Mouse (Mus musculus) ES-CJ7 (cell line): Measurements from ENCODE around the gene Rps17.
A peak's percentile ranks its signal among the peaks of the same experiment; 100 is the strongest.

Experiments
- DNase-seq: peaks from one replicate; pipeline ENCODE4 v3.0.0; 2011; ENCODE audit warnings: low read depth, low spot score

Rps17 gene

DNA sequence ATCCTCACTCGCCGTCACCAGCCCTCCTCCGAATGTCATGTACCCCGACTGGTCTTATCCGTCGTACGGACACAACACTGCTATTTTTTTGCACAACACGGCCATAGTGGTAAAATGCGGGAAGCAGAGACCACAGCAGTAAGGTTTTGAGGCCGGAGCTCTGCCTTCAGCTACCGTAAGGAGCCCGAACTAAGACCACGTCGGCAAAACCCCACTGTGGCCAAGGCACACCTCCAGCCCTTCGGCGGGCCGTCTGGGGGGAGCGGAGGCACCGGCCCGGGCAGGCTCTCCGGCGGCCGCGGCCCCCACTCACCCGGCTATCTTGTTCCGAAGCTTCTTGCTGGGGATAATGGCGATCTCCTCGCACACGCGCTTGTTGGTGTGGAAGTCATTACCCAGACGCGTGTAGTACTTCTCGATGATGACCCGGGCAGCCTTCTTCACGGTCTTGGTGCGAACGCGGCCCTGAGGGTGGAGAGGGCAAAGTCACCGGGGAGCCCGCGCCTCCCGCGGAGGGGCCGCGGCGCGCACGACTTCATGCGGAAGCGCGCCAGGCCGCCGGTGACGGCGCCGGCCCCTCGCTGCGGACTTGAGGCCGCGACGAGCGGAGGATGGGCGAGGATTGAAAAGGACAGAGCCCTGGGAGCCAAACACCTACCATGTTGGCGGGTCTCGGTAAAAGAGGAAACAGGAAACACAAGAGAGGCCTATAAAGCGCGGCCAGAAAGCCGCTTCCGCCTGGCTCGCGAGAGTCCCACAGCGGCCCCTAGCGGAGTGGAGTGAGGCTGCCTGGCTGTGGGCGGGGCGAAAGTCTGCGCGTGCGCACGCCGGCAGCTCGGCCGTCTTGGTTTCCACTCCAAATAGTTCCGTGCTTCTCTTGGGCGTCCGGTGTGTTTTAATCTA lies at the start of gene Rps17:
Rps17 (minus strand) TSS at position 711 of the 903 bp plus-strand sequence.
- peak; percentile 95 for DNase-seq

DNA sequence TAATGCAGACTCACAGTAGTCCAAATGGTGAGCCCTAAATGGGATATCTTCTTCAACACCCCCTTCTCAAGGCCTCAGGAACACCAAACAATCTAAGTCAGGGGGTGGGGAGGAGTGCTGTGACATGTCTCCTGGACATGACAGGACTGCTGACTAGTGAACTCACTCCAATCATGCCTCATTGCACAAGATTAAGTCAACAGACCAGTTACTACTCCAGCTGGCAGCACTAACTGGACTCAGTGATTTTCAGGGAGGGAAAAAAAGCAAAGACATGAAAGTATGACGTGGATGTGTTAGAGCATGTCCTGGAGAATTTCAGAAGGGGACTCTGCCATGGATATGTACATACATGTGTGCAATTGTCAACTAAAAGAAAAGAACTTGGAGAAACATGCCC lies 34.3 kb upstream of the Rps17 start:
- no peak for DNase-seq

DNA sequence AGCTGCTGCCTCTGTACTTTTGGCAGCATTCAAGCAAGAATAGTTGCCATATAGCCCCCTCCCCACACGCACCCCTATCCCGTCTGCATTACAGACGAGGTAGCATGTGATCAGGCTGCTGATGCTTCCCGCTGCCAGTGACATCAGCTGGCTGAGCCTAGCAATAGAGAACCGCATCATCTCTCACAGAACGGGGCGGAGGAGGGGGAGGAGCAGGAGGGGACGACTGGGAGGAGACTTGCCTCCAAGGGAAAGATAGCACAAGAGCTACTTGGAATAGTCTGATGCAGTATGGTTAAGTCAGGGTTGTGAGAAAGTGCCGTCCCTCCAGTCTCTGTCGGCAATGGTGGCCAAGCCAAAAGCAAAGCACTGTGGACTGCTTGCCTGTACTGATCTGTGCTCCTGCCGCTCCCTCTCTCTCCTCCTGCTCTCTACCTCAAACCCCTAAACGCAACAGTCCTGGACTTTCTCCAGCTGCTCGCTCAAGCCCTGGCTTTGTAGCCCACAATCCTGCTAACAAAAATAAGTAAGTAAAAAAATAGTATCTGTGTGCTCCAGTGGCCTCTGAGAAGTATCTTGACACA lies 27.4 kb upstream of the Rps17 start:
- peak; percentile 24 for DNase-seq

DNA sequence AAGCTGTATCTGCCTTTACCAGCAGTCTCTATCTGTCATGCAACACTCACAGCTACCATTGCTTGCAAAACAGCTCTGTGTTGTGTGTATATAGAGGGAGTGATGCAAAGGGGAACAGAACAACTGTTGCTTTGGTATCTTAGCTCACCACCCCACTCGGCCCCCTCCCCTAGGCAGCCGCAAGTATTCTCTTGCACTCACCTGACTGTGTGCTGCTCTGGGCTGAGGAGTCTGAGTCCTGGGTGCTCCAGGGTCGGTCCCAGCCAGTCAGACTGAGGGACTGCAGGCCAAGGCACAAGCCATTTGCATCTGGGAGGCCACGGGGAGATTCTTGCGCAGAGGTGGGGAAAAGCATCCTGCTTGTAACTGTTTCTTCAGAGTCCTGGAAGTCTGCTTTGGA lies 26.8 kb upstream of the Rps17 start:
- DNase-seq, result no peak

DNA sequence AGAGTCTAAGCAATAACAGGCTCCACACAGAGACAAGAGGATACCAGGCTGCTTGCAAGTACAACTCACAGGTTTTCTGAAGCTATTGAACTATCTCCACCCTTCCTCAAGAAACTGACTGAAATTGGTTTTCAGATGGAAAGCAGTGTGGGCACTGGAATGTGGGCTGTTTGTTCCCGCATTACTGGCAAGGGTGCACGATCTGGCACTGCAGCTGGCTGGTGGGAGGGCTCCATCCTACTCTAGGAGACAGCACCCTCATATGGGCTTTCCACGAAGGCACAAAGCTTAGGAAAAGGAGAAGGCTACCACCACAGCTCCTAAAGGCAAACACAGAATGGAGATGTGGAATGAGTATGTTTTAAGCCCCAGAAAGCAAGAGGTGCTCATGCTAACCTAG lies 24.7 kb upstream of the Rps17 start:
- DNase-seq, result no peak

DNA sequence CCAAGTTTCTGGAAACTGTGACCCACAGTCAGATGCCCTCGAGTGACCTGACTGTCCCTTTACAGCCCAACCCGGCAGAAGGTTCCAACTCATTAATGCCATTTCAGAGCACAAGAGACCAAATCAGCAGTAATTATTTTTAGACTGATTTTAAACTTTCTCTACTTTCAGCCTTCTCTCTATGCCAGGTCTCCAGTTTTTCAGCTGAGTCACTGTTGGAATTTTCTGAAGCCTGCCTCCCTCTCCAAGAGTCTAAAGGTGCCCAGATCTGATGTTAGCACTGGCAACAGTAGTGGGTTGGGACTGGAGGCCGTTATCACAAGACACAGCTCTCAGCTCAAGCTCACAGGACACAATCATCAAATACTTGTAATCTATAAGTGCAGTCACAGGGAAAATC lies 22.9 kb upstream of the Rps17 start:
- DNase-seq, result no peak

DNA sequence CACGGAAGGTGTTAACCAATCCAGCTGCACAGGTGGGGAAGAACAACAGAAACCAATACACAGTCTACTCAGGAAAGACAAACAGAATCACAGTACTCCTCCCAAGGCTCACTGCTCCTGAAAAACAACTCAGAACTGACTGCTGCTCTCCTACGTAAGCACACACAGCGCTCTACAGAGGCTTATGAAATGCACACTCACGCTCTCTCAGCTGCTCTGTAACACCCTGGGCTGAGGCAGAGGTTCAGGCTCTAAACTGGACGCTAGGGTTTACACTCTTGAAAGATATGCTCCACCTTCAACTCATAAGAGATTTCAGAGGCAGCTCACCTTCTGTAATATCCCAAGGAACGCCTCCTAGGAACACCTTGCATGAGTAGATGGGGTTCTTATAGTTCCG lies 11.9 kb upstream of the Rps17 start:
- DNase-seq, result no peak

DNA sequence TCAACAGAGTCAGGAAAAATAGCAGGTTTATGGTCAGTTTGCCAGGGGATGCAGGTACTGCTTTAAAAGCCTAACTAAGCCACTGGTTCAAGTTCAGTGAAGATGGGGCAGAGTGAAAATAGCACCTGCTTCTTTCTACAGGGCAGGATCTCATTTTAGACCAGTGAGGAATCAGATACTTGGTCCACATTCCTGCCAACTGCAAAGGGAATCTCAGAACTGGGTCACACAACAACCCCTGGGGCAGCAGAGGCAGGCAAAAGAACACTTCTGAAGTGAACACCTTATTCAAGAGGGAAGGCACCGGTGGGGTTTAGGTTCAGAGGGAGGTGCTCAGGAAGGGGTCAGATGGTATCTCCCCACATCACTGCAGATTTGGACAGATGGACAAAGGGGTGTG lies 11.3 kb upstream of the Rps17 start:
- DNase-seq, result no peak

DNA sequence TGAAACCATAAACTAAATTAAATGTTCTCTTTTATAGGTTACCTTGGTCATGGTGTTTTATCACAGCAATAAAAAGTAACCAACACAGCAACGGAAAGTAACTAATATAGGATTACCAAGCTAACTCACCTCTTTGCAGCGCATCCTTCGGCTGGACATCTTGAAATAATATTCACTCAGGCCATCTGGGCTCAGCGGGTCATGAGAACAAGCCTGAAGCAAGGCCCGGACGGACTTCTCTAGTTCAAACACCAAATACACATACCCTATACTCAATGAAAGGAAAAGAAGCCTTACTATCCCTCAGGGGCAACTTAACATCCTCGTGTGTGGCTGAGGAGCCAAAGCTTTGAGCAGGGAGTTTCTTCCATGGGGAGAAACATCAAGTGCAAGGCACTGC lies 10.7 kb upstream of the Rps17 start:
- DNase-seq, result no peak

DNA sequence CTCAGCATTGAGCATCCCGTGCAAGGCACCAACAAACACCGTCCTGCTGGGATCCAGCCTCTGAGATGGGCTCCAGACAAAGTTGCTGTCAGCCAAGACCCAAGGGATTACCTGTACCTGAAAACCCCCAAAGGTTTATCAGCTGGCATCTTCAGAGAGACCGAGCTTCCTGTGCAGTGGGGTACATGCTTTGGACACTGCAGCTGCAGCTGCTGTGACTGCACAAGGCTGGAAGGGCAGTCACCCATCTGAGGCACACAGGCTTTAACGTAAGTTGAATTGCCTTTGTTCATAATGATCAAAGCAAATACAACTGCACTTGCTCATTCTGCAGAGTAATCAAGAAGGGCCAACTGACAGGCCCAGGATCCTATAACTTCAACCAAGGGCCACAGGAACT lies 6.8 kb upstream of the Rps17 start:
- no peak for DNase-seq

DNA sequence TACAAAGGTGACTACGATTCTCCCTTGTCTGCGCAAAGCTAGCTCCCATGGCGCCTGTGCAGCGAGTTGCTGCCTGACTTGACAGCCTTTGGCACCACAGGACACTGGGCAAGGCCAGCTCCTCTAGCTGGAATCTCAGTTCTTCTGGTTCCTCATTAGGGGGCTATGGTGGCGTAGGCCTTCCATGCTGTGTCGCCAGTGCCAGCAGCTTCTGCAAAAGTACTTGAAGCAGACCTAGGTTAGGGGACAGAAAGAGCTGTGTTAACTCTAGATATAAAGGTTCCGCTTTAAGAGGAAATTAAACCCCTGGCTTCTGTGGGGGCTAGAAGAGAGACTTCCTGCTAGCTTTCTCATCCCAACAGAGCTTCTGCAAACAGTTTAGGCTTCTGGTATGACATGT lies 3.2 kb upstream of the Rps17 start:
- DNase-seq, result no peak

DNA sequence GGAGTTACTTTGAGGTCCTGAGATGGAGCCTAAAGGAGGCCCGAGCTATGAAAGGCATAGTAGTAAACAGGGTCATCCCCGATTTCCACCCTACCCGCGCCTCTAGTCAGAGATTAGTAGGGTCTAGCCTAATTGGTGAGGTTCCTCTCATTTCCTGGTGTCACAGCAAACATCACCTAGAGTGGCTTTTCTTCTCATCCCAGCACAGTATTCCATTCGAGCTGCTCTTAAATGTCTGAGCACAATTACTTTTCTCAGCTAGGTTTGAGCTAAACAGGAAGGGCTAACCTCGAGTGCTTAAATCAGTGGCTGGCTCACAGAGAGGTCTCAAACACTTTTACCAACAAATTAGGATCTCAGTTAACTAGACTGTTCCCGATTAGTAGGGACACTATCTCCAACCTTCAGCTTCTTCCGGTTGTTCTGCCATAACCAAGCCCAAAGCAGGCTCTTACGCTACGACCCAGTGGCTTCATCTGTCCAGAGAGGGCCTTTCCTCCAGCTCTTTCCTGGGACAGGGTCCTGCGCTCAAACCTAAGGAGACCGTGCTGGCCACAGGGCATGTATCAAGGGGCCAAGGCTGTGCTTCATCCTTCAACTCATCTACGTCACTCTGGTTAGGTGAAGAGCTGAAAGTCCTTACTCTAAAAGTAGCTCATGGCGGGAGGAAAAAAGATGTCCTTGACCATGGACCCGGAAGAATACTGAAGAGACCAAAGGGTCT lies 555 bp upstream of the Rps17 start:
- DNase-seq, result no peak

DNA sequence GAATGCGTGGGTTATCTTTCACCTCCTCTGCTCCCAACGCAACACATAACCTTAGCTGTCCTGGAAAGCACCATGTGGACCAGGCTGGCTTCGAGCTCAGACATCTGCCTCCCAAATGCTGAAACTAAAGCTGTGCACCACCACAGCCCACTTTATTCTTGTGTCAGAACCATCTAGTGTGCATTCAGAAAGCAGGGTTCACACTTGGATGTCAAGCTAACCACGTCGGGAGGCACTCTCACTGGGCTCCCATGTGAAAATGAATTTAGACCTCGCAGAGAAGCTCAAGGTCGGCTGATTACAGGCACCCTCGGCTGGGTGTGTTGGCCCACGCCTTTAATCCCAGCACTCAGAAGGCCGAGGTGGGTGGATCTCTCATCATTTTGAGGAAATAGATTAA lies 1.2 kb downstream of the Rps17 start:
- DNase-seq, result no peak

DNA sequence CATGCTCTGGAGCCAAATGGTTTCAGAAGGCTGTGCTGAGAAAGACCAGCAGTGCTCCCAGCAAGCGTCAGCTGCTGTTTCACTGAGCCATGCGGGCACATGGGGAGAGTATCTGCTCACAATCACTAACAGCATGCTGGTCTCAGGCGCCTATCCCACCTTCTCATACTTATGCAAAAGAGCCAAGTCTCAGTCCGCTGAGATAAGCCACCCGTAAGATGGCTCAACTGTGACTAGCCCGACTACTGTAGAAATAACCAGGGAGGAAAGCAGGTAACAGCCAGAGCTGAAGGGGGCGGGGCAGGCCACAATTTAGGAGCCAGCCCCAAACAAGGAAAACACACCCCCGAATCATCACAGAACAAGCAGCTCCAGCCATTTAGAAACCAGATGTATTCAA lies 1.7 kb downstream of the Rps17 start:
- DNase-seq, result peak; percentile 65

DNA sequence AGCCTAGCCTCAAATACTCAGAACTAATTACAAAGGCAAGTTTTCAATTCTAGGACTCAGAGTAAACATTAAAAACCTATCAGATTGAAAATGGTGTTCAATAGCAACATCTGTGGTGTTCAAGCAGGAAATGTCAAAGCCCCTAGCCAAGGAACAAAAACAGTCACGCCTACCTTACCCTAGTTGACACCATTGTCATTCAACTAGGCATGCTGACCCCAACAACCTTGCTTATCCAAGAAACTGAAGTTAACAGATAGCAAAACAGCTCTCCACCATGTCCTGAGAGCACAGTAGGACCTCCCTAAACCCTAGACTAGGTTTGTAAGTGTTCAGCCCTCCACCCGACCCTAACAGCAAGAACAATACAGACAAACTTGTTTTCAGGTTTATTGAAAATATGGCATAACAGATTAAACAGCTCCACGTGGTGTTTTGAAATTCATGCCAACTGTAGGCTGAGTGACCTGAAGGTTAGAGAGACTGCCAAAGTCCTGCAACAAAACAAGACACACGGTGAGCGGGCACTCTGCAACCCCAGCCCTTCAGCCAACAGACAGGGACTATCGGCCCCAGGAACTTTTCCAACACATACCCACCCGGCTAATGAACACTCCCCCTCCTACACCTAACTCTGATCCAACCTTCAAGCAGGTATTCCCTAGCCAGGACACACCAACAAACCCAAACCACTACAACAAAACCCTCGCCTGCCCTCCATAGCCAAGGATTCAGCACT lies 2.5 kb downstream of the Rps17 start:
- peak; percentile 61 for DNase-seq

DNA sequence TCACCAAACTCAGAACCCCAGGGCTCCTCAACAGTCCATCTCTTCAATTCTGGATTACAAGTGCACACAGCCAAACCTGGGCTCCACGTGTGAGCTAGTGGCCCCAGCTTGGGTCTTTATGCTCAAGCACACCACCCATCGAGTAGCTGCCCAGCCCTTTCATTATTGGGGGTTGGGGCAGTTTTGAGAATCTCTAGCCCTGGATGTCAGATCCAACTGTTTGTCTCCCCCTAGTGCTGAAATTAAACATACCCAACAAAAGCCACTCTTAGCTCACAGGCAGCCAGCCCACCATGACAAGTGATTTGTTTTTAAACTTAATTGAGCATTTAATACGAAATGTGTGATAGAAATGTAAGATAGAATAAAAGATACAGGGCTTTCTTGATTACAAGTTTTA lies 3.5 kb downstream of the Rps17 start:
- peak; percentile 81 for DNase-seq

DNA sequence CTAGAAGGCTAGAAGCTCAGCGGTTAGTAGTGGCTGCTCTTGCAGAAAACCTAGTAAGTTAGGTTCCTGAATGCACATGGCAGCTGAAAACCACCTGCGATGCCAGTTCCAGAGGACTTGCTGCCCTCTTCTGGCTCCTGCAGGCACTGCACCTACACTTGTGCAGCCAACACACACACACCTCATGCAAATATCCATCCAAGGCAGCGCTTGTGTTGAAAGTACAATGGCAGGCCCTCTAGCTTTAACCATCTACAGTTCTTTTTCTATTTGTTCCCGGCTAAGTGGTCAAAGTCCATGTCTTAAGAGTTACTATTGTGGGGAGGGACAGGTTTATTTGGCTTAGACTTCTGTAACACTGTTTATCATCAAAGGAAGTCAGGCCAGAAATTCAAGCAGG lies 5.3 kb downstream of the Rps17 start:
- DNase-seq, result peak; percentile 93

DNA sequence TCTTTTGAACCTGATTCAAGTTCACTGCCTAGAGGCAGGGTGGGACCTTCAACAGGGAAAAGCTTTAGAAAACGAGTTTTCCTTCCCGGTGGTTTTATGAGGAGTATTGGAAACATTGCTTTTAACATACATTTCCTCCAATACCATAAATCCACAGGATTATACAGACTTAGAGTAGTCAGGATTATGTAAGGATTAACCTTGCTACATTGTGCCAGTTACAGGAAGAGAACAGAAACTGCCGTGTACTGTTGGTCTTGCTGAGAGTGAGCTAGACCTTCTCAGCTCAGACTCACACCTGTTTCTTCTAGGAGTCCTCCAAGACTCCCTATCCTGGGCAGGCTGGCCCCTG lies 6.6 kb downstream of the Rps17 start:
- no peak for DNase-seq

DNA sequence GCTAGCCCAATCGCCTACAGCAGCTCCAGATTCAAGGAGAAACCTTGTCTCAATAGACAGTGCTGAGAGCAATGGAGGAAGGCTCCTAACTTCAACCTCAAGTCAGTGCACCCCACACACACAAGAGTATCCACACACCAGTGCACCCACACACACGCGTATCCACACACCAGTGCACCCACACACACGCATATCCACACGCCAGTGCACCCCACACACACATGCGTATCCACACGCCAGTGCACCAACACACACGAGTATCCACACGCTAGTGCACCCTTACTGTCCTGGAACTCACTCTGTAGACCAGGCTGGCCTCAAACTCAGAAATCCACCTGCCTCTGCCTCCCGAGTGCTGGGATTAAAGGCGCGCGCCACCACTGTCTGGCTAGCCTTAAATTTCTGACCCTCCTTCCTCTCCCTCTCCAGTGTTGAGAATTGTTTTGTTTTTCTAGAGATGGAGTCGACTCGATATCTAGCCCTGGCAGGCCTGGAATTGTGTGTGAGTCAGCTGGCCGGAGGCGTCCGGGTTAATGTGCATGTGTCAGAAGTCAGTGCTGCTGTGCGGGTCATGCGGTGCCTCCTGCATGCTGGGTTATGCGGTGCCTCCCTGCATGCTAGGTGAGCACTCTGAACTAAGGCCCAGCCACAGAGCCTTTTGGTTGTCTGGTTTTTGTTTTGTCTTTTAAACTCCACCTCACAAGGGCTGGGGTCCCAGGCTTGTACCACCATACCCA lies 7.1 kb downstream of the Rps17 start:
- DNase-seq, result no peak

DNA sequence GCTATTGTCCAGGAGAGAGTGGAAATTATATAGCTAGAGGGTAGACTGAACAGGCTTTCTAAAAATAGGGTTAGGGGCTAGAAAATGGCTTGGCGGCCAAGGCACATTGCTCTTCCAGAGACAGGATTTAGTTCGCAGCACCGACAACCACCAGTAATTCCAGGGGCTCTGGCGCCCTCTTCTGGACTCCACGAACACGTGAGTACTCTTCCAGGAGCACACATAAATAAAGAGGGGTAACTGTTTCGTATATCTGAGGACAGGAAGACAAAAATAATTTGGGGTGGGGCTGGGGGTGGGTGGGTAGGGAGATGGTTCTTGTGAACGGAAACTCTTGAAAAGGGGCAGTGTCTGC lies 8.6 kb downstream of the Rps17 start:
- peak; percentile 86 for DNase-seq

DNA sequence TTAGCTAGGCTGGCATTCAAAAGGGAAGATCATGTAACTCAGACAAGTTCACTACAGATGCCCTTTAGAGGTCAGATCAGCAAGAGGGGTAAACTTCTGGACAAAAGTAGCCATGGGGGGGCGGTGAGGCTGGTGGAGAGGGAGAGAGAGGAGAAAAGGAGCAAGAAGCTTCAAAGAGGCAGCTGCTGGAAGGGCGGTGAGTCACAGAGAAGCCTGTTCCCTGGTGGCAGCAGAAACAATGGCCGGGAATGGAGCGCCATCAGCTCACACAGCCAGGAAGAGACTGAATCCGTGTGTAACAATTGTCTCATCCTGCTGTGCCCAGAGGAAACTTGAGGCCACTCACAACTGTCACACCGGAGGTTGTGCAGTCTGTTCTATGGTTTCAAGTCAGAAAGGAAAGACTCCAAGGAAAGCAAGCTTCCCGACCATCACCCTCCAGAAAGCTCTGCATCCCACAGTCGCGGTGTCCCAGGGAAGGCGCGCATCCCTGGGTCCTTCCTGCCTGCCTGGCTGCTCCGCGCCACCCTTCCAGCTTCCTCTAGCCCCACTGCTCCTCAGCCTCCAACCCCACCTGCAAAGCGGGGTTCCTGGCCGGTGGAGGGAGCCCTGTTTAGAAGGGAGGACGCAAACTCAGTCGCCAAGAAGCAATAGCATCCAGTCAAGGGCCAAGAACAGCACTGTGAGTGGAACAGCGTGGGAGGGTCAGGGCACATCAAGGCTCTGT lies 9.2 kb downstream of the Rps17 start:
- DNase-seq, result peak; percentile 31
